Mouse (Mus musculus) embryonic fibroblast, embryonic 13.5 days (primary cell): ENCODE measurements around the gene Il12rb2.

Experiments used
- CTCF ChIP-seq: IDR thresholded peaks from 2 replicates; pipeline ENCODE4 v1.5.1; 2011; ENCODE audit warnings: mild to moderate bottlenecking, control low read depth, low read length, moderate library complexity, borderline replicate concordance; ENCODE audit not compliant: insufficient read depth
- POLR2A ChIP-seq: IDR thresholded peaks from 2 replicates; pipeline ENCODE4 v1.6.1; 2011; ENCODE audit warnings: low read depth, mild to moderate bottlenecking, control low read depth, low read length, moderate library complexity

DNA sequence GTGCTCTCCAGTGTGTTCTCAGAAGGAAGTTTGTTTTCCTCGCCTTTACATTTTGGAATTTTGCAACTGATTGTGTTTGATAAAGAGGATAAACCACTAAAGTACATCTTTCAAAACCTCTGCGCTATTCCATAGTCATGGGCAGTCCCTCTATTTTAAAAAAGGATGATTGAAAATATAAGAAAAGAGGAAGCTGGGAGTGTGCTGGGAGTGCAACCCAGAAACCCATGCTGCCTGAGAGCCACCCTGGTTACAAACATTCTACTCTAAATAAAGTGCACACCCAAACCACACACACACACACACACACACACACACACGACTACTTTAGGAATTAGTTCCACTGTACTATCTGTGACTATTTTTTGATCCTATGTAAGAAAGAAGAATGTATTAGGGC lies 40.6 kb upstream of the Il12rb2 start:
- TF ChIP-seq CTCF (no peak), POLR2A (no peak)
